Mouse (Mus musculus) brain, embryonic 14.5 days (tissue): ENCODE measurements around the gene Tmem269.

ENCODE experiments used
- CTCF ChIP-seq: fragments of 200-500 bp; IDR thresholded peaks from 2 replicates; pipeline ENCODE4 v1.5.1; 2012; ENCODE audit warnings: inconsistent platforms, mild to moderate bottlenecking, moderate library complexity, borderline replicate concordance; ENCODE audit not compliant: insufficient read depth, insufficient read length; ENCODE audit errors: extremely low read depth
- POLR2A ChIP-seq: fragments of 200-500 bp; IDR thresholded peaks from 2 replicates; pipeline ENCODE4 v1.6.1; 2012; ENCODE audit warnings: mild to moderate bottlenecking, inconsistent platforms, borderline replicate concordance; ENCODE audit not compliant: poor library complexity, insufficient read depth, insufficient read length, severe bottlenecking; ENCODE audit errors: extremely low read depth

DNA sequence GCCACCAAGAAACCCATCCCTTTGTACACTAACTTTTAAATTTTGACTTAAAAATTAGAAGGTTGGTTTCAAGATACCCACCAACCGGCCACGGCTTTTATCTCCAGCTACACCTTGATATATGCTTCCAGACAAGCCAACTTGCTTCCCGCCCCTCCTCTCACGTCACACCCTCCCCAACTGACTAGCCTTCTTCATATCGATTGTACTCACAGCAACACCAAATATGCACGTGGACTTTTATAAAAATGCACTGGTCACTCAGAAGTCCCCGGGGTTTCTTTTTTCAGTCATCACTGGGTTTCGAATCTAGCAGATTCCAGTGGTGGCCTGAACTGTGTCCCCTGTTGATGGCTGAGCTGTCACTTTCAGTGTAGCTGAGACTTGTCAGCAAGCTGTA is 27.4 kb downstream of the Tmem269 start:
- TF ChIP-seq CTCF (no peak), POLR2A (no peak)
